Comparison of ENCODE assay signal across 7 mouse cellular contexts in genomic region chr13:49205381-49205998, GRCm38 (mm10). TPM values are rescaled to one million over a fixed set of nuclear protein-coding genes. Genes with fewer than 3 reads are reported as not detected.
DNase-seq lines count a peak whose midpoint lies in the region; ATAC-seq lines count a peak whose summit lies in the region.

No protein-coding gene starts in this region.

- no peak overlapping the region for H3K9ac ChIP-seq in midbrain, embryonic 11.5 days (ENCODE audit: low read length)

- intact Hi-C loops in left cerebral cortex, postnatal 10 days (cut with DNase I): no loop called here

- DNase-seq in cerebellum, postnatal 25 days: peak; percentile 86 to 90
- DNase-seq in frontal cortex, postnatal 36 days (ENCODE audit: low spot score in 2 of 2): peak; percentile 84 to 86
- peak; percentile 88 for DNase-seq in induced T-regulatory cell, adult 2 months (ENCODE audit: low read depth)
- DNase-seq in left cerebral cortex, postnatal 10 days (ENCODE audit: extremely low spot score in 1 of 2, low spot score in 2 of 2): peak; percentile 75 to 89
- DNase-seq in midbrain, embryonic 11.5 days (ENCODE audit: low spot score, missing footprints): peak; percentile 98
- DNase-seq in right cerebral cortex, postnatal 36 days (ENCODE audit: low spot score in 2 of 2): peak; percentile 64 to 72

- no peaks in the 10 kb centered on the region for H3K36me3 ChIP-seq in midbrain, embryonic 11.5 days (ENCODE audit: control insufficient read depth, insufficient read depth, low read length)

- H3K4me2 ChIP-seq in midbrain, embryonic 11.5 days: no peak overlapping the region

- 55% methylated on average over 13 of the region's 13 CpGs for WGBS in midbrain, embryonic 11.5 days

- H3K27ac ChIP-seq in midbrain, embryonic 11.5 days (ENCODE audit: low read depth, low read length): no peak overlapping the region

- H3K4me3 ChIP-seq in midbrain, embryonic 11.5 days (ENCODE audit: low read depth, low read length): no peak overlapping the region

- no peaks in the 10 kb centered on the region for H3K27me3 ChIP-seq in midbrain, embryonic 11.5 days (ENCODE audit: control insufficient read depth, insufficient read depth, low read length)

- no peaks in the 10 kb centered on the region for H3K4me1 ChIP-seq in midbrain, embryonic 11.5 days (ENCODE audit: control insufficient read depth, insufficient read depth, low read length)

- no peaks in the 10 kb centered on the region for H3K9me3 ChIP-seq in midbrain, embryonic 11.5 days (ENCODE audit: control insufficient read depth, low read length)

- peak; percentile 85 for ATAC-seq in activated CD4-positive, CD25-positive, alpha-beta regulatory T cell, adult 4 months
- ATAC-seq in midbrain, embryonic 11.5 days (ENCODE audit: low FRiP score): peak; percentile 44

RNA-seq across cellular contexts. Expression of gene Card19, which starts 10.3 kb away (rescaled TPM):
- polyA plus RNA-seq in activated CD4-positive, CD25-positive, alpha-beta regulatory T cell, adult 4 months (2017; shearing (Covaris generic)): 10 to 100 TPM; 56.9 to 66.6 TPM
- 10 to 100 TPM; 11.1 to 12.9 TPM for total RNA-seq in left cerebral cortex, postnatal 10 days (2021)
- polyA plus RNA-seq in midbrain, embryonic 11.5 days (2014; fragmentation: Nextera tagmentation; extraction: Ambion mirVana): 17.1 and 18.0 TPM in 2 replicates

RNA-seq across cellular contexts. Expression of gene Ninj1, which starts 18.2 kb away (rescaled TPM):
- 10 to 100 TPM; 30.1 to 36.9 TPM for polyA plus RNA-seq in activated CD4-positive, CD25-positive, alpha-beta regulatory T cell, adult 4 months (2017; shearing (Covaris generic))
- total RNA-seq in left cerebral cortex, postnatal 10 days (2021): 10 to 100 TPM; 23.8 to 23.9 TPM
- 17.5 TPM in 2 replicates for polyA plus RNA-seq in midbrain, embryonic 11.5 days (2014; fragmentation: Nextera tagmentation; extraction: Ambion mirVana)

RNA-seq across cellular contexts. Expression of gene Susd3, which starts 43.0 kb away (rescaled TPM):
- 10 to 100 TPM; 61.0 to 67.4 TPM for polyA plus RNA-seq in activated CD4-positive, CD25-positive, alpha-beta regulatory T cell, adult 4 months (2017; shearing (Covaris generic))
- total RNA-seq in left cerebral cortex, postnatal 10 days (2021): 1 to 10 TPM; 2.4 to 2.8 TPM
- polyA plus RNA-seq in midbrain, embryonic 11.5 days (2014; fragmentation: Nextera tagmentation; extraction: Ambion mirVana): 0.81 and 1.1 TPM in 2 replicates

RNA-seq across cellular contexts. Expression of gene Wnk2, which starts 57.7 kb away (rescaled TPM):
- not detected for polyA plus RNA-seq in activated CD4-positive, CD25-positive, alpha-beta regulatory T cell, adult 4 months (2017; shearing (Covaris generic))
- 100 to 1,000 TPM; 112 to 116 TPM for total RNA-seq in left cerebral cortex, postnatal 10 days (2021)
- polyA plus RNA-seq in midbrain, embryonic 11.5 days (2014; fragmentation: Nextera tagmentation; extraction: Ambion mirVana): 6.1 and 7.8 TPM in 2 replicates

Comparison
In these comparisons a context has a peak if more than half of its experiments do, and no peak if none do; other contexts are left out.
1. RNA of gene Susd3, which starts 43.0 kb away (polyA plus RNA-seq): 61.0 to 67.4 TPM in activated CD4-positive, CD25-positive, alpha-beta regulatory T cell, adult 4 months; 0.81 to 1.1 TPM in midbrain, embryonic 11.5 days; every median in the first group is over 10 times any median in the second.
2. Peak in every context shown above with its lines, with median percentiles within 50 percentile points of each other: DNase-seq.